8 mouse cellular contexts compared by ENCODE assay signal in genomic region chr11:20913598-20914296, GRCm38 (mm10).
DNase-seq lines count a peak whose midpoint lies in the region; ATAC-seq and TF ChIP-seq lines count a peak whose summit lies in the region.

No protein-coding gene starts in this region.

- H3K27ac ChIP-seq in midbrain, embryonic 13.5 days, result no peak overlapping the region
- H3K27ac ChIP-seq in small intestine, adult 2 months (ENCODE audit: insufficient read depth, low read depth, low read length), result no peak overlapping the region

- no peak overlapping the region for H3K4me3 ChIP-seq in midbrain, embryonic 13.5 days (replicated peaks)
- no peak overlapping the region for H3K4me3 ChIP-seq in small intestine, adult 2 months (ENCODE audit: low read depth, low read length)

- 30% methylated on average over 8 of the region's 8 CpGs for WGBS in midbrain, embryonic 13.5 days
- WGBS in small intestine, adult 2 months, result 26% methylated on average over 8 of the region's 8 CpGs

- intact Hi-C loops in gastrocnemius, postnatal 36 days (cut with DNase I), result loop anchor here (1.0 to 10.0 kb wide), 2 partner anchors 119 to 459 kb away; no protein-coding TSS in a partner anchor
- intact Hi-C loops in left cerebral cortex, postnatal 4 days (cut with DNase I), result loop anchor here (2.0 to 10.0 kb wide), 2 partner anchors 119 to 181 kb away; partner anchors contain the start of gene Peli1

- TF ChIP-seq POLR2A in small intestine, adult 2 months (IDR thresholded peaks at IDR 0.05; ENCODE audit: low read depth, low read length), result no peak

- no peaks in the 10 kb centered on the region for H3K27me3 ChIP-seq in midbrain, embryonic 13.5 days
- H3K27me3 ChIP-seq in small intestine, adult 2 months (ENCODE audit: control insufficient read depth, insufficient read depth, low read length), result no peaks in the 10 kb centered on the region

- no peaks in the 10 kb centered on the region for H3K9me3 ChIP-seq in midbrain, embryonic 13.5 days

- no peak overlapping the region for H3K4me2 ChIP-seq in midbrain, embryonic 13.5 days (replicated peaks)

- TF ChIP-seq CTCF in small intestine, adult 2 months (IDR thresholded peaks at IDR 0.05; ENCODE audit: extremely low read depth, insufficient read length, insufficient replicate concordance, low read depth, low read length), result peak; percentile 95

- no peaks in the 10 kb centered on the region for H3K36me3 ChIP-seq in midbrain, embryonic 13.5 days
- H3K36me3 ChIP-seq in small intestine, adult 2 months (ENCODE audit: control insufficient read depth, insufficient read depth, low read length), result no peaks in the 10 kb centered on the region

- ATAC-seq in midbrain, embryonic 13.5 days, result peak; percentile 72

- peaks cover 8% of the 10 kb centered on the region for H3K4me1 ChIP-seq in midbrain, embryonic 13.5 days (replicated peaks)
- 0 out of 2 replicates have a peak, but pooled peaks cover 2% of the 10 kb centered on the region for H3K4me1 ChIP-seq in small intestine, adult 2 months (ENCODE audit: control insufficient read depth, insufficient read depth, insufficient read length, low read length)

- no peak overlapping the region for H3K9ac ChIP-seq in midbrain, embryonic 13.5 days (replicated peaks)

- peak; percentile 36 for DNase-seq in 3134 (ENCODE audit: extremely low read depth, insufficient read length, low spot score)
- DNase-seq in adrenal gland, adult 8-10 months, result peak; percentile 66
- peak; percentile 89 for DNase-seq in embryo, embryonic 11 days
- DNase-seq in gastrocnemius, postnatal 36 days, result peak; percentile 75 to 80
- peak; percentile 61 for DNase-seq in kidney, adult 11 months
- DNase-seq in left cerebral cortex, postnatal 4 days, result peak; percentile 88

Comparison
In these comparisons a context has a peak if more than half of its experiments do, and no peak if none do; other contexts are left out.
1. DNase-seq: peak in every context shown above with its lines; median percentile 89 in embryo, embryonic 11 days; 88 in left cerebral cortex, postnatal 4 days; 78 in gastrocnemius, postnatal 36 days; 66 in adrenal gland, adult 8-10 months; 61 in kidney, adult 11 months; 36 in 3134.